Mouse (Mus musculus) large intestine, adult 2 months (tissue): ENCODE results near the gene Ccer1. TPM values are rescaled to one million over a fixed set of nuclear protein-coding genes. Genes with fewer than 3 reads are reported as not detected.

Experiments
- DNase-seq: peaks from one replicate; pipeline ENCODE4 v3.0.0-alpha.2; 2012; ENCODE audit warnings: low read depth, low spot score
- WGBS: fragments of 180-500 bp; shearing (Covaris S2); methylation state at CpG from one replicate; pipeline ENCODE4 v1.1.7; 2018; 5-methylcytosine and 5-hydroxymethylcytosine counted together
- polyA plus RNA-seq: library from polyadenylated mRNA; depleted of rRNA; stranded (reverse); fragments of >200 nt; gene quantifications from 2 replicates; pipeline ENCODE4 v1.2.3, GENCODE M21; 2012; rRNA removed

The Ccer1 gene
- not detected in 2 replicates for polyA plus RNA-seq

- no peak for DNase-seq
- WGBS, result 75% methylated on average over 20 of the region's 20 CpGs
Measured at GRCm38 (mm10) chr10:97692913-97693312, at the start of gene Ccer1. Ccer1 (plus strand) TSS chr10:97693059.

- no peak for DNase-seq
- WGBS, result 71% methylated on average over 2 of the region's 2 CpGs
Measured at GRCm38 (mm10) chr10:97643768-97644167, 49.1 kb upstream of the Ccer1 start, which contains the start of gene Epyc. Epyc (plus strand) TSS chr10:97644068.

- no peak for DNase-seq
- WGBS, result 29% methylated on average over 2 of the region's 2 CpGs
Measured at GRCm38 (mm10) chr10:97650334-97650733, 42.5 kb upstream of the Ccer1 start.

- 89% methylated on average over 1 of the region's 1 CpGs for WGBS
- no peak for DNase-seq
Measured at GRCm38 (mm10) chr10:97659489-97659888, 33.4 kb upstream of the Ccer1 start.

- 52% methylated on average over 4 of the region's 4 CpGs for WGBS
Measured at GRCm38 (mm10) chr10:97668656-97669055, 24.2 kb upstream of the Ccer1 start.

GRCm38 (mm10) chr10:97670202-97670601 lies 22.7 kb upstream of the Ccer1 start:
- DNase-seq, result no peak
- 40% methylated on average over 4 of the region's 4 CpGs for WGBS

More at GRCm38 (mm10) chr10:97668656-97669055, 24.2 kb upstream of the Ccer1 start:
- DNase-seq, result no peak

- DNase-seq, result no peak
Measured at GRCm38 (mm10) chr10:97673239-97673638, 19.6 kb upstream of the Ccer1 start.

GRCm38 (mm10) chr10:97682981-97683380 lies 9.9 kb upstream of the Ccer1 start:
- DNase-seq, result no peak

More at GRCm38 (mm10) chr10:97673239-97673638, 19.6 kb upstream of the Ccer1 start:
- WGBS, result 55% methylated on average over 2 of the region's 2 CpGs

- 88% methylated on average over 1 of the region's 1 CpGs for WGBS
Measured at GRCm38 (mm10) chr10:97687198-97687597, 5.7 kb upstream of the Ccer1 start.

GRCm38 (mm10) chr10:97689425-97689824 lies 3.4 kb upstream of the Ccer1 start:
- 67% methylated on average over 3 of the region's 3 CpGs for WGBS
- DNase-seq, result no peak

More at GRCm38 (mm10) chr10:97687198-97687597, 5.7 kb upstream of the Ccer1 start:
- no peak for DNase-seq

GRCm38 (mm10) chr10:97693398-97694135 lies 708 bp downstream of the Ccer1 start:
- DNase-seq, result no peak
- 91% methylated on average over 37 of the region's 37 CpGs for WGBS

- no peak for DNase-seq
Measured at GRCm38 (mm10) chr10:97702321-97702720, 9.5 kb downstream of the Ccer1 start.

GRCm38 (mm10) chr10:97704562-97704961 lies 11.7 kb downstream of the Ccer1 start:
- 42% methylated on average over 1 of the region's 1 CpGs for WGBS
- DNase-seq, result peak; percentile 6

GRCm38 (mm10) chr10:97712687-97713086 lies 19.8 kb downstream of the Ccer1 start:
- DNase-seq, result peak; percentile 21
- WGBS, result 2% methylated on average over 5 of the region's 5 CpGs

GRCm38 (mm10) chr10:97714584-97714983 lies 21.7 kb downstream of the Ccer1 start:
- 77% methylated on average over 4 of the region's 4 CpGs for WGBS
- DNase-seq, result no peak

- DNase-seq, result peak; percentile 7
- WGBS, result 37% methylated on average over 3 of the region's 3 CpGs
Measured at GRCm38 (mm10) chr10:97715289-97715906, 22.5 kb downstream of the Ccer1 start.

- 83% methylated on average over 1 of the region's 1 CpGs for WGBS
- DNase-seq, result no peak
Measured at GRCm38 (mm10) chr10:97717233-97717632, 24.4 kb downstream of the Ccer1 start.

- whole genome bisulfite sequencing, result 68% methylated on average over 2 of the region's 2 CpGs
- no peak for DNase-seq
Measured at GRCm38 (mm10) chr10:97718021-97718420, 25.2 kb downstream of the Ccer1 start.

- DNase-seq, result no peak
- WGBS, result 51% methylated on average over 1 of the region's 1 CpGs
Measured at GRCm38 (mm10) chr10:97720625-97721024, 27.8 kb downstream of the Ccer1 start.

- DNase-seq, result no peak
- WGBS, result 94% methylated on average over 9 of the region's 9 CpGs
Measured at GRCm38 (mm10) chr10:97722709-97723108, 29.9 kb downstream of the Ccer1 start.

GRCm38 (mm10) chr10:97725929-97726328 lies 33.1 kb downstream of the Ccer1 start:
- WGBS, result 10% methylated on average over 1 of the region's 1 CpGs
- no peak for DNase-seq
